Mouse (Mus musculus): ENCODE results near the gene Gm11985.

Gm11985 gene

GRCm38 (mm10) chr11:7156427-7156826 is 31.9 kb downstream of the Gm11985 start:
- no peak for DNase-seq (ENCODE audit: low spot score in 2 of 2)

GRCm38 (mm10) chr11:7153081-7153480 is 35.3 kb downstream of the Gm11985 start:
- no peak for DNase-seq (ENCODE audit: low spot score in 2 of 2)

- DNase-seq (ENCODE audit: low spot score in 2 of 2): no peak
These were observed 36.0 kb downstream of the Gm11985 start for GRCm38 (mm10) chr11:7152371-7152770.

- DNase-seq (ENCODE audit: low spot score in 2 of 2): no peak
These were observed 37.9 kb downstream of the Gm11985 start for GRCm38 (mm10) chr11:7150511-7150910.

- DNase-seq (ENCODE audit: low spot score in 2 of 2): no peak
These were observed 38.9 kb downstream of the Gm11985 start for GRCm38 (mm10) chr11:7149471-7149870.

GRCm38 (mm10) chr11:7147945-7148344 is 40.4 kb downstream of the Gm11985 start:
- DNase-seq (ENCODE audit: low spot score in 2 of 2): no peak

- no peak for DNase-seq (ENCODE audit: low spot score in 2 of 2)
These were observed 40.8 kb downstream of the Gm11985 start for GRCm38 (mm10) chr11:7147536-7147935.

GRCm38 (mm10) chr11:7145221-7145620 is 43.1 kb downstream of the Gm11985 start:
- no peak for DNase-seq (ENCODE audit: low spot score in 2 of 2)

- DNase-seq (ENCODE audit: low spot score in 2 of 2): no peak
These were observed 44.0 kb downstream of the Gm11985 start for GRCm38 (mm10) chr11:7144369-7144768.

- DNase-seq (ENCODE audit: low spot score in 2 of 2): peak; percentile 10 to 32
These were observed 45.6 kb downstream of the Gm11985 start for GRCm38 (mm10) chr11:7142725-7143124.

- DNase-seq (ENCODE audit: low spot score in 2 of 2): no peak
These were observed 47.9 kb downstream of the Gm11985 start for GRCm38 (mm10) chr11:7140449-7140848.

GRCm38 (mm10) chr11:7138370-7138769 is 50.0 kb downstream of the Gm11985 start:
- no peak for DNase-seq (ENCODE audit: low spot score in 2 of 2)

GRCm38 (mm10) chr11:7136246-7136855 is 52.0 kb downstream of the Gm11985 start:
- no peak for DNase-seq (ENCODE audit: low spot score in 2 of 2)

- DNase-seq (ENCODE audit: low spot score in 2 of 2): no peak
These were observed 52.6 kb downstream of the Gm11985 start for GRCm38 (mm10) chr11:7135763-7136162.

- DNase-seq (ENCODE audit: low spot score in 2 of 2): no peak
These were observed 53.1 kb downstream of the Gm11985 start for GRCm38 (mm10) chr11:7135301-7135700.

- DNase-seq (ENCODE audit: low spot score in 2 of 2): no peak
These were observed 54.0 kb downstream of the Gm11985 start for GRCm38 (mm10) chr11:7134319-7134718.

GRCm38 (mm10) chr11:7133736-7134135 is 54.6 kb downstream of the Gm11985 start:
- DNase-seq (ENCODE audit: low spot score in 2 of 2): no peak

Data from urinary bladder, adult 18-20 months (tissue).